Mouse (Mus musculus) hindbrain, embryonic 13.5 days (tissue): Measurements from ENCODE around the gene Gabarap. TPM values are rescaled to one million over a fixed set of nuclear protein-coding genes. Genes with fewer than 3 reads are reported as not detected.
"Not testable (repeated sequence)": the region's sequence is repeated elsewhere in the genome, so short reads cannot be mapped to it uniquely, and the experiment has no call there.

Source experiments
- ATAC-seq: fragments of 200-750 bp; cut with Nextera tagmentation; 2 replicates; pipeline ENCODE4 v1.8.0; 2017; ENCODE audit warnings: moderate TSS enrichment; ENCODE audit not compliant: low FRiP score
- H3K27ac ChIP-seq: fragments of 300-500 bp; sonication (generic); 2 replicates; pipeline ENCODE4 v1.5.1; 2015; ENCODE audit warnings: inconsistent platforms, mild to moderate bottlenecking, moderate library complexity
- H3K27me3 ChIP-seq: fragments of 300-500 bp; sonication (generic); 2 replicates; pipeline ENCODE4 v1.6.1; 2015; ENCODE audit warnings: mild to moderate bottlenecking, inconsistent platforms
- H3K36me3 ChIP-seq: fragments of 300-500 bp; sonication (generic); 2 replicates; pipeline ENCODE4 v1.6.1; 2015; ENCODE audit warnings: mild to moderate bottlenecking, inconsistent platforms
- H3K4me1 ChIP-seq: fragments of 300-500 bp; sonication (generic); replicated peaks from 2 replicates; pipeline ENCODE4 v1.6.1; 2015; ENCODE audit warnings: inconsistent platforms
- H3K4me2 ChIP-seq: fragments of 300-500 bp; sonication (generic); 2 replicates; pipeline ENCODE4 v1.6.1; 2015; ENCODE audit warnings: inconsistent platforms, mild to moderate bottlenecking, moderate library complexity
- H3K4me3 ChIP-seq: fragments of 300-500 bp; sonication (generic); 2 replicates; pipeline ENCODE4 v1.5.1; 2015; ENCODE audit warnings: mild to moderate bottlenecking, inconsistent platforms
- H3K9ac ChIP-seq: fragments of 300-500 bp; sonication (generic); 2 replicates; pipeline ENCODE4 v1.6.1; 2015; ENCODE audit warnings: mild to moderate bottlenecking, inconsistent platforms
- H3K9me3 ChIP-seq: fragments of 300-500 bp; sonication (generic); 2 replicates; pipeline ENCODE4 v1.6.1; 2016; ENCODE audit warnings: inconsistent platforms
- WGBS: fragments of 180-500 bp; shearing (Covaris S2); methylation state at CpG from one replicate; pipeline ENCODE4 v1.1.7; 2015; 5-methylcytosine and 5-hydroxymethylcytosine counted together
- polyA plus RNA-seq: library from polyadenylated mRNA; unstranded; fragments of >200 nt; fragmentation: Nextera tagmentation; extraction: Ambion mirVana; gene quantifications from 2 replicates; pipeline ENCODE4 v1.2.1, GENCODE M21; 2015

The Gabarap gene
- polyA plus RNA-seq, 1 experiment from 2014 or later = 709 TPM

DNA sequence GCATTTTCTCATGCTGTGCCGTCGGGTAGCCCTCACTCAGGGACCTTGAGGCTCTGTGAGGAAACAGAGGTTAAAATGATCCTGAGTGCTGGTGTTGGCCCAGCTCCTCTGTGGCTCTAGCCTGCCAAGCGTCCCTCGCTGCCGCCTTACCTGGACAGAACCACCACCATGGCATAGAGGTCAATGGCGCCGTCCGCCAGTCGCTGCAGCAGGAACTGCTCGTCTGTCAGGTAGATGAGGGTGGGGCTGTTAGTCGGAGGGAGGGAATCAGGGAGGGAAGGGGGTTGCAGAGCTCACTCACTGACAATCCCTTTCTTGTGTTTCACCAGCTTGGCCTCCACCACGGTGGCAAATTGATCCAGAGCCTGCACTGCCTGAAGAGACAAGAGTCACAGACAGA is 19.6 kb downstream of the Gabarap start:
- no peaks in the 10 kb centered on the region for H3K9me3 ChIP-seq
- H3K27me3 ChIP-seq = no peaks in the 10 kb centered on the region
- WGBS = 94% methylated on average over 12 of the region's 12 CpGs
- H3K9ac ChIP-seq = no peak overlapping the region
- no peak overlapping the region for H3K4me3 ChIP-seq
- peaks cover 83% of the 10 kb centered on the region for H3K36me3 ChIP-seq
- H3K4me1 ChIP-seq = peaks cover 20% of the 10 kb centered on the region
- no peak overlapping the region for H3K4me2 ChIP-seq
- H3K27ac ChIP-seq = no peak overlapping the region
- ATAC-seq = no peak

- ATAC-seq = no peak
- peaks cover 20% of the 10 kb centered on the region for H3K4me1 ChIP-seq
- no peak overlapping the region for H3K4me3 ChIP-seq
- WGBS = 79% methylated on average over 10 of the region's 10 CpGs
- no peak overlapping the region for H3K9ac ChIP-seq
- no peak overlapping the region for H3K4me2 ChIP-seq
- H3K36me3 ChIP-seq = peaks cover 79% of the 10 kb centered on the region
- no peaks in the 10 kb centered on the region for H3K27me3 ChIP-seq
- H3K27ac ChIP-seq = no peak overlapping the region
- H3K9me3 ChIP-seq = no peaks in the 10 kb centered on the region
These were observed 20.0 kb downstream of the Gabarap start for GRCm38 (mm10) chr11:70010961-70011360.

GRCm38 (mm10) chr11:70012931-70013330 is 22.0 kb downstream of the Gabarap start:
- H3K4me1 ChIP-seq = peaks cover 33% of the 10 kb centered on the region
- H3K9ac ChIP-seq = no peak overlapping the region
- no peaks in the 10 kb centered on the region for H3K9me3 ChIP-seq
- H3K4me2 ChIP-seq = no peak overlapping the region
- ATAC-seq = no peak
- no peaks in the 10 kb centered on the region for H3K27me3 ChIP-seq
- H3K27ac ChIP-seq = no peak overlapping the region
- 83% methylated on average over 9 of the region's 9 CpGs for WGBS
- no peak overlapping the region for H3K4me3 ChIP-seq
- H3K36me3 ChIP-seq = peaks cover 59% of the 10 kb centered on the region

- 90% methylated on average over 3 of the region's 3 CpGs for WGBS
- H3K36me3 ChIP-seq = peaks cover 55% of the 10 kb centered on the region
- H3K9ac ChIP-seq = peak overlapping the region; percentile 14; the same call in 1 of the 2 replicates
- no peak for ATAC-seq
- no peak overlapping the region for H3K4me2 ChIP-seq
- peaks cover 35% of the 10 kb centered on the region for H3K4me1 ChIP-seq
- no peaks in the 10 kb centered on the region for H3K9me3 ChIP-seq
- no peak overlapping the region for H3K4me3 ChIP-seq
- no peaks in the 10 kb centered on the region for H3K27me3 ChIP-seq
- H3K27ac ChIP-seq = no peak overlapping the region
These were observed 22.5 kb downstream of the Gabarap start for GRCm38 (mm10) chr11:70013408-70013807.

GRCm38 (mm10) chr11:70014051-70014450 is 23.1 kb downstream of the Gabarap start:
- peak overlapping the region; percentile 82; the same call in 1 of the 2 replicates for H3K27ac ChIP-seq
- peak overlapping the region; percentile 14; the same call in 1 of the 2 replicates for H3K9ac ChIP-seq
- H3K4me1 ChIP-seq = peaks cover 40% of the 10 kb centered on the region
- no peaks in the 10 kb centered on the region for H3K9me3 ChIP-seq
- H3K4me2 ChIP-seq = 0 out of 2 replicates have a peak overlapping the region, but pooled peaks have one; percentile 90
- peaks cover 48% of the 10 kb centered on the region for H3K36me3 ChIP-seq
- WGBS = 62% methylated on average over 5 of the region's 5 CpGs
- H3K4me3 ChIP-seq = peak overlapping the region; percentile 62; the same call in 1 of the 2 replicates
- ATAC-seq = no peak
- no peaks in the 10 kb centered on the region for H3K27me3 ChIP-seq

DNA sequence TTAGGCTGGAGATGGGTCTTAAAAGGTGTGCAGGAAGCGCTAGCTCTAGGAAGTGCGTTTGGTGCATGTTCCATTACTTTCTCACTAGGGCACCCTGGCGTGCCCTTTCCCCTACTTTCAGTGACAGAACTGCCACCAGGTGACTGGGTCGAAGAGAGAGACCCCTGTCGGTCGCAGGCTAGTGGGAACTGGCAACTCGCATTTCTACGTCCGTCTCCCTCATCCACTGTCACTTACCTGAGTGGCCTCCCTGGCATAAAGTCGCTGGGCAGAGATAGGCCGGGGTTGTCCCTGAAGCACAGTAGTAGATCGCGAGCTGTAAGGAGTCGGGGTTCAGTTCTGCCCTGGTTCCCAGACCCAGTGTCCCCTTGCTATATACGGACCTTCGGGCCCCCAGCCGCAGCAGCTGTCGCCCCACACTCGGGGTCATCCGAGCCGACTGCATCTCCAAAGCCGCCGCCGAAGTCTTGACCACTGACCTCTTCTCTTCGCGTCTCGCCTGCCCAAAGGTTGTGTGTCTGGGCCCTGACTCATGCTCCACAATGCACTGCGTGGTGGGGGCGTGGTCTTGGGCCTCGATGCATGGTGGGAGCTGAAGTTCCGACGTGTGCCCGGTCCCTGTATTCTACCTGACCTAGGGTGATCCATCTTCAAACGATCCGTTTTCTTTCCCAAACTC is 24.1 kb downstream of the Gabarap start, which contains the start of gene Acadvl:
Gene Acadvl, minus strand, starts transcription at position 532 of the 679 bp plus-strand sequence.
- Histone ChIP-seq H3K27ac (peak within 1 kb of the TSS; percentile 82), H3K9ac (peak within 1 kb of the TSS; percentile 89), H3K4me1 (peaks cover 50% of the 10 kb centered on the region), H3K27me3 (no peaks in the 10 kb centered on the region), H3K36me3 (peaks cover 38% of the 10 kb centered on the region), H3K4me2 (peak within 1 kb of the TSS; percentile 90), H3K4me3 (peak within 1 kb of the TSS; percentile 62), H3K9me3 (no peaks in the 10 kb centered on the region)
- peak; percentile 82 for ATAC-seq
- under 1% methylated on average over 35 of the region's 35 CpGs for WGBS

GRCm38 (mm10) chr11:70015677-70016076 is 24.7 kb downstream of the Gabarap start:
- Histone ChIP-seq H3K27me3 (no peaks in the 10 kb centered on the region), H3K36me3 (peaks cover 32% of the 10 kb centered on the region), H3K4me3 (no peak overlapping the region), H3K27ac (no peak overlapping the region), H3K9ac (no peak overlapping the region), H3K9me3 (no peaks in the 10 kb centered on the region), H3K4me2 (peak overlapping the region; percentile 90), H3K4me1 (peaks cover 56% of the 10 kb centered on the region)
- no peak for ATAC-seq
- WGBS = 68% methylated on average over 6 of the region's 6 CpGs

GRCm38 (mm10) chr11:70016177-70016576 is 25.2 kb downstream of the Gabarap start:
- not testable (repeated sequence) for H3K4me2 ChIP-seq, H3K27me3 ChIP-seq, H3K9me3 ChIP-seq, H3K4me3 ChIP-seq, H3K27ac ChIP-seq, ATAC-seq, H3K9ac ChIP-seq
- Histone ChIP-seq H3K4me1 (peaks cover 59% of the 10 kb centered on the region), H3K36me3 (peaks cover 27% of the 10 kb centered on the region)
- 78% methylated on average over 2 of the region's 2 CpGs for WGBS

DNA sequence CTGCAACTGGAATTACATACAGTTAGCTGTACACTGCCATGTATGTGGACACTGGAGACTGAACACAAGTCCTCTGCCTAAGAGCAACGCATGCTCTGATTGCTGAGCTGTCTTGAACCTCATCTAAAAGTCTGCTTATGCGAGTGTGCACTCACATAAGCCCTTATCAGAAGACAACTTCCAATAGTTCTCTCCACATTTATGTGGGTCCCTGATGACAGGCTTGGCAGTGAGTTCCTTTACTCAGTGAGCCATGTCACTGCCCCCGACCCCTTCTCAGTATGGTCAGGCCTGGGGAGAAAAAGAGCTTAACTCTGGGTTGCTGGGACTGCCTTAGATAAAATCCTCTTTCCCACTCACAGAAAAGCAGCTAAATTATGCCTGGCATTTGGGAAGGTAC is 25.7 kb downstream of the Gabarap start, which contains the start of gene Dlg4:
Gene Dlg4, plus strand, starts transcription at position 274 of the 400 bp plus-strand sequence.
- no peak for ATAC-seq
- Histone ChIP-seq H3K4me1 (peaks cover 59% of the 10 kb centered on the region), H3K27me3 (no peaks in the 10 kb centered on the region), H3K36me3 (peaks cover 22% of the 10 kb centered on the region), H3K9ac (peak within 1 kb of the TSS; percentile 97), H3K9me3 (no peaks in the 10 kb centered on the region), H3K4me3 (peak within 1 kb of the TSS; percentile 77), H3K4me2 (peak within 1 kb of the TSS; percentile 90), H3K27ac (peak within 1 kb of the TSS; percentile 96)
- WGBS = 84% methylated on average over 3 of the region's 3 CpGs

GRCm38 (mm10) chr11:70017199-70017767 is 26.3 kb downstream of the Gabarap start:
- no peak for ATAC-seq
- WGBS = 55% methylated on average over 7 of the region's 7 CpGs
- Histone ChIP-seq H3K4me2 (peak overlapping the region; percentile 90), H3K9me3 (no peaks in the 10 kb centered on the region), H3K9ac (peak overlapping the region; percentile 97), H3K36me3 (peaks cover 16% of the 10 kb centered on the region), H3K27me3 (no peaks in the 10 kb centered on the region), H3K4me1 (peaks cover 65% of the 10 kb centered on the region), H3K27ac (peak overlapping the region; percentile 96), H3K4me3 (peak overlapping the region; percentile 77)

DNA sequence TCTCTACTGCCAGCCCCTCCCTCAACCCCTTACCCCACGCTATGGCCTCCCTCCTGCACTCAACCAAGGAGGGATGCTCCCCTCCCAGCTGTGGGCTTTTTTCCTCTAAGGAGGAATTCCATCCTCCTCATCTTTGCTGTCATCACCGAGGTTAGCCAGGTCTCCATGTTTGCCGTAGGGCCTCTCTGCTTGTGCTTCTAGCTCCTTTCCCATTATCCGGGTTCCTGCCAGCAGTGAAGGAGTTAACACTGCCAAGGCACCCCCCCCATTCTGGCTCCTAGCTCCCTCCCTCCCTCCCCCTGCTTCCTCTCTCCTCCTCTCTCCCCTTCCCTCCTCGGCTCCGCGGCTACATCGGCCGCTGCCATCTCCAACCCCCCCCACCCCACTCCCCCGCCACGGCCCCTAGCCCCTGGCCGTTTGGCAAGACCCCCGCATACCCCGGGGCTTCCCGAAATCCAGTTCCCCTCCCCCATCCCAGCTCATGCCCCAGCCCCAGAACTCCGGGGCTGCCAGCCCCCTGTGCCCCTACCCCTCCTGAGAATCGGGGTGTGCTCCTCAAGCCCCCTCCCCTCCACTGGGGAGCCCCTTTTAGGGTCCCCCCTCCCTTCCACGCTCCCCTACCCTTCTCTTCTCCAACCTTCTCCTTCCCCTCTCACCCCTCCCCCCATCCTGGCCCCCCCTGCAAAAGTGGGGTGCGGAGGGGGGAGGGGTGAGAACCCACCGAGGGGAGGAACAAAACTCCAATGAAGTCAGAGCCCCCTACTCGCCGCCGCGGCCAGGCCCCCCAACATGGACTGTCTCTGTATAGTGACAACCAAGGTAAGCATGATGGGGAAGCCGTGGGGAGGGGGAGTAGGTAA is 27.4 kb downstream of the Gabarap start:
- H3K4me2 ChIP-seq = peak overlapping the region; percentile 90
- H3K9me3 ChIP-seq = no peaks in the 10 kb centered on the region
- ATAC-seq = no peak
- peaks cover 5% of the 10 kb centered on the region for H3K36me3 ChIP-seq
- H3K27me3 ChIP-seq = no peaks in the 10 kb centered on the region
- under 1% methylated on average over 21 of the region's 25 CpGs for WGBS
- peak overlapping the region; percentile 96 for H3K27ac ChIP-seq
- peaks cover 74% of the 10 kb centered on the region for H3K4me1 ChIP-seq
- peak overlapping the region; percentile 97 for H3K9ac ChIP-seq
- H3K4me3 ChIP-seq = peak overlapping the region; percentile 77

DNA sequence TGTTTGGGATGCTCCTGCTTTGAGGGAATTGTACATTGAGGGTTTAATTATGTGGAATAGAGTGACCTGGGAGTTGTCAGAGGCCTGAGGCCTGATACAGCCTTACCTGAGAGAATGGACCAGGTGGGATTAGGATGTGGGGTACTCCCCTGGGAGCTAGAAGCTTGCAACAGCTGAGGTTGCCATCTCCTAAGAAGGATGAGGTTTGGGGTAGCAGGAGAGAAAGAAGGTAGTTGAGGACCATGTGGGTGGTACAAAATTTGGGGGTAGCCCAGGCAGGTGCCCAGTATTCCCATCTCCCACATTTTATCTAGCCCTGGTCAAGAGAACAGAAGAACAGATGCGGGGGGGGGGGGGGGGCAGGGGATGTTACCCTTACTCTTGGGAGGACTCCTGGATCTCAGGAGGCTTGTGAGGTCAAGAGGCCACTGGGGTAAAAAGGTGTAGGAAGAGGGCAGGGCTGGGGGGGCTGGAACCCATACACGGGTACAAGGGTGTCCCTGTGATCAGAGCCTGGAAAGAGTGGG is 28.6 kb downstream of the Gabarap start:
- 15% methylated on average over 1 of the region's 2 CpGs for WGBS
- ATAC-seq = no peak
- H3K36me3 ChIP-seq = no peaks in the 10 kb centered on the region
- peak overlapping the region; percentile 90 for H3K4me2 ChIP-seq
- peak overlapping the region; percentile 77 for H3K4me3 ChIP-seq
- H3K4me1 ChIP-seq = peaks cover 72% of the 10 kb centered on the region
- H3K27ac ChIP-seq = peak overlapping the region; percentile 96
- H3K27me3 ChIP-seq = no peaks in the 10 kb centered on the region
- H3K9me3 ChIP-seq = no peaks in the 10 kb centered on the region
- H3K9ac ChIP-seq = peak overlapping the region; percentile 97
